Mouse (Mus musculus) hindbrain, embryonic 13.5 days (tissue): ENCODE measurements at regions not wholly inside any gene's neighbourhood (a gene's known extent, or its start where the extent isn't known, plus 50 kb on each side); places are given as distances from the start of the nearest gene placed in this dataset.

ENCODE experiments used
- ATAC-seq: fragments of 200-750 bp; cut with Nextera tagmentation; 2 replicates; pipeline ENCODE4 v1.8.0; 2017; ENCODE audit warnings: moderate TSS enrichment; ENCODE audit not compliant: low FRiP score
- H3K27ac ChIP-seq: fragments of 300-500 bp; sonication (generic); 2 replicates; pipeline ENCODE4 v1.5.1; 2015; ENCODE audit warnings: inconsistent platforms, mild to moderate bottlenecking, moderate library complexity
- H3K27me3 ChIP-seq: fragments of 300-500 bp; sonication (generic); 2 replicates; pipeline ENCODE4 v1.6.1; 2015; ENCODE audit warnings: mild to moderate bottlenecking, inconsistent platforms
- H3K36me3 ChIP-seq: fragments of 300-500 bp; sonication (generic); 2 replicates; pipeline ENCODE4 v1.6.1; 2015; ENCODE audit warnings: mild to moderate bottlenecking, inconsistent platforms
- H3K4me1 ChIP-seq: fragments of 300-500 bp; sonication (generic); replicated peaks from 2 replicates; pipeline ENCODE4 v1.6.1; 2015; ENCODE audit warnings: inconsistent platforms
- H3K4me2 ChIP-seq: fragments of 300-500 bp; sonication (generic); 2 replicates; pipeline ENCODE4 v1.6.1; 2015; ENCODE audit warnings: inconsistent platforms, mild to moderate bottlenecking, moderate library complexity
- H3K4me3 ChIP-seq: fragments of 300-500 bp; sonication (generic); 2 replicates; pipeline ENCODE4 v1.5.1; 2015; ENCODE audit warnings: mild to moderate bottlenecking, inconsistent platforms
- H3K9ac ChIP-seq: fragments of 300-500 bp; sonication (generic); 2 replicates; pipeline ENCODE4 v1.6.1; 2015; ENCODE audit warnings: mild to moderate bottlenecking, inconsistent platforms
- H3K9me3 ChIP-seq: fragments of 300-500 bp; sonication (generic); 2 replicates; pipeline ENCODE4 v1.6.1; 2016; ENCODE audit warnings: inconsistent platforms
- WGBS: fragments of 180-500 bp; shearing (Covaris S2); methylation state at CpG from one replicate; pipeline ENCODE4 v1.1.7; 2015; 5-methylcytosine and 5-hydroxymethylcytosine counted together

DNA sequence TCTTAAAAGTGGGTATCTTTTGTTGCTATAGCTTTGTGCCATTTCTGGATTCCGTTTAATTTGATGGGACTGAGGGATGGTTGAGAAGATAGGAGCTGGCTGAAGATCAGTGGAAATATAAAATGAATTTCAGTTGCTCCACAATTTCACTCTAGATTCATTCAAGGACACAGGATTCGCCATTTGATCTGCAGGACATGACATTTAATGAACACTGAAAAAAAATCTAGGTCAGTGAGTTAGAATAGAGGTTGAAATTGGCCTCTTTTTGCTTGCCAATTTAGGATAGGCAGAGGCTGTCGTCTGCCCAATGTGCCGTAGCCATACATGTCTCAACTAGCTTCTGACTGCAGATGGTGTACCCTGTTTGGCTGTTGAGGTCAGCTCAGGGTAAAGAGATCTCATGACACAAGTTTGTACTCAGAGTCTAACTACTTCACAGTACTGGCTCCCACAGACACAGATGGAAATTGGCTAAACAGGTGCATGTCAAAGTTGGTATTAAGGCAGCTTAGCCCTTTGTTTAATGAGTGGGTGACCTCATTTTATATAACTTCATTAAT lies 449.5 kb upstream of the Tle4 start:
- 84% methylated on average over 4 of the region's 4 CpGs for WGBS
- no peaks in the 10 kb centered on the region for H3K36me3 ChIP-seq
- no peak for ATAC-seq
- no peaks in the 10 kb centered on the region for H3K27me3 ChIP-seq
- no peak overlapping the region for H3K4me2 ChIP-seq
- no peak overlapping the region for H3K27ac ChIP-seq
- no peak overlapping the region for H3K4me3 ChIP-seq
- H3K9ac ChIP-seq, result no peak overlapping the region
- H3K4me1 ChIP-seq, result 0 out of 2 replicates have a peak, but pooled peaks cover under 1% of the 10 kb centered on the region
- H3K9me3 ChIP-seq, result no peaks in the 10 kb centered on the region

DNA sequence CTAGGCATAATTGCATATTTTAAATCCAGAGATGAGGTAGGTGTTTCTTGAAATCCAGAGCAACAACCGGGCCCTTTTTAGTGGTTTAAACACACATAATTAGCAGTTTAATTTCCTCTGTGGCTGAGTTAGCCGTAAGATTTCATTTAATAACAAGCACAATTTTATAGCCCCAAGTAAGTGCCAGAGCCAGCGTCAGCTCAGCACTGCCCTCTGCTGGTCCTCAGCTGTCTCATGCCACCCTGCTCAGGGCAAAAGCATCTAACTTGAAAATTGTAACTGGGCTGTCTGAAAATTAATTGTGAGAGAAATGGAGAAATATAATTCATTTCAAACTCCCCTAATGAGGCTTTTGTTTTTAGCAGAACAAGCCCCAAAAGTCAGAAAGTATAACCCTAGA lies 437.7 kb upstream of the Tle4 start:
- Histone ChIP-seq H3K9me3 (no peaks in the 10 kb centered on the region), H3K9ac (no peak overlapping the region), H3K36me3 (no peaks in the 10 kb centered on the region), H3K4me1 (peaks cover 8% of the 10 kb centered on the region), H3K4me3 (no peak overlapping the region), H3K27me3 (peaks cover 14% of the 10 kb centered on the region; the same call in 1 of the 2 replicates), H3K4me2 (no peak overlapping the region), H3K27ac (no peak overlapping the region)
- WGBS, result 7% methylated on average over 3 of the region's 3 CpGs
- 0 out of 2 replicates have a peak, but pooled peaks have one; percentile 63 for ATAC-seq

DNA sequence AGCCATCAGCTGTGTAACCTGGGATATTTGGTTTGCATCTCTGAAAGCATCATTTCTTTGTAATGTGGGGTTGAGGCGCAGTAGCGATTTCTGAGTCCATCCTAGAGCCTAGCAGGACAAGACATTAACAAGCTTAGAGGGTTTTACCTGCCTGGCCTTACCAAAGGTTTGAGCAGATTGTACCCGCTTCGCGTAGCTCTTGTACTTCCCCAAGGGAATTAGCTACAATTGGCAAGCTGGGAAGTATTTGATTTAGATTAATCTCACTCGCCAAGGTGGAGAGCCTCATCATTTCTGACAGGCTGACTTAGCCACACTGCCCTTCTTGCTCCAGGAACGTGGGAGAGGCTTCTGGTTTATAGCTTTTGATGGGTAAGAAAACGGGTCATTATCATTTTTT lies 436.1 kb upstream of the Tle4 start:
- no peak overlapping the region for H3K9ac ChIP-seq
- no peaks in the 10 kb centered on the region for H3K9me3 ChIP-seq
- no peak for ATAC-seq
- H3K27ac ChIP-seq, result no peak overlapping the region
- no peak overlapping the region for H3K4me3 ChIP-seq
- peaks cover 14% of the 10 kb centered on the region; the same call in 1 of the 2 replicates for H3K27me3 ChIP-seq
- no peak overlapping the region for H3K4me2 ChIP-seq
- H3K4me1 ChIP-seq, result peaks cover 8% of the 10 kb centered on the region
- no peaks in the 10 kb centered on the region for H3K36me3 ChIP-seq
- WGBS, result 45% methylated on average over 8 of the region's 8 CpGs

DNA sequence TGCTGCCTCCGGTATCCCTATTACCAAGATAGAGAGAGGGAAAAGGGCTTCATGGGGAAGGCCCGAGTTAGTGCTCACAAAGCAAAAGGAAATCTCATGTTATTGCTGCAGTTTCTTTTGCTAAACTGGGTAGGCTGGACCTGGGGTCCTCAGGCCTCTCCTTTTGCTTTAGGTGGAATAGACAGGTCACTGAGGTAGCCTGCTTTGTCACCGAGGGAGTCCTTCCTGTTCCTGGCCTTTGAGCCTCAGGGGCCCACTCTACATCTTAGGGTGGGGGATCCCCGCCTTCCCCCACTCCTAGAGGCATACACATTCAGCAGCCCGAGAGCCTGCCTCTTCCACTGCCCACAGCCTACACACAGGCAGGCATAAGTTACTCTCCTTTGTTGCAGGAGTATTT lies 435.5 kb upstream of the Tle4 start:
- no peaks in the 10 kb centered on the region for H3K9me3 ChIP-seq
- 77% methylated on average over 5 of the region's 5 CpGs for WGBS
- peaks cover 14% of the 10 kb centered on the region; the same call in 1 of the 2 replicates for H3K27me3 ChIP-seq
- no peak overlapping the region for H3K4me3 ChIP-seq
- H3K4me2 ChIP-seq, result no peak overlapping the region
- H3K9ac ChIP-seq, result no peak overlapping the region
- no peak for ATAC-seq
- no peak overlapping the region for H3K27ac ChIP-seq
- peaks cover 8% of the 10 kb centered on the region for H3K4me1 ChIP-seq
- no peaks in the 10 kb centered on the region for H3K36me3 ChIP-seq

DNA sequence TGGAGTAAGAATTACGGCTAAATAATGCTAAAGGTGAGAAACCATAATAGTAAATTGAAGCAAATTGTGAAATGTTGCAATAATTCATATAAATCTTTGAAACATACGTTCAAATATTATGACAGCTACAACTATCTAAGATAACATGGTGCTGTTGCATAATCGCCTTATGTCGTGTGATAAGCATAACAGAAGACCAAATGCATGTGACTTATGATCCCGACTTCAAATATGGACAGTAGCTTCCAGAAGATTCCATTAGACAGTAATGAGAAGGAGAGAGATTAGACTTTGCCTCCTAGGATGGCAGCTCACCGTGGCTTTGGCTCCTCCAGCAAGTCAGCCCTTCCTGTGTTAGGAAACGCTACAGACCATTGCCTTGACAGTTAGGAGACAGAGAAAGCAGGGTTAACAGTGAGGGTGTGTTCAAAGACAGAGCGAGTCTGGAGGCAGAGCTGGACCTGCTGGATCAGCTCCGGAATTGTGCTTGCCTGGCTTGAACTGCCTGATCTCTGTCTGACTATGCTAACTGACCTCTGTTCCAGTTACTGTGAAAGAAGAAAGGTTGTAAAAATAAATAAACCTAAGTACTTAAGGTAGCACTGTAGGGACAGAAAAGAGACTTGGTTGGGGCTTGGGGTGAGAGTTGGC lies 434.6 kb upstream of the Tle4 start:
- no peak overlapping the region for H3K27ac ChIP-seq
- ATAC-seq, result no peak
- H3K4me1 ChIP-seq, result peaks cover 8% of the 10 kb centered on the region
- 88% methylated on average over 9 of the region's 9 CpGs for WGBS
- H3K4me3 ChIP-seq, result no peak overlapping the region
- no peak overlapping the region for H3K4me2 ChIP-seq
- no peaks in the 10 kb centered on the region for H3K9me3 ChIP-seq
- no peaks in the 10 kb centered on the region for H3K36me3 ChIP-seq
- peaks cover 8% of the 10 kb centered on the region; the same call in 1 of the 2 replicates for H3K27me3 ChIP-seq
- no peak overlapping the region for H3K9ac ChIP-seq

DNA sequence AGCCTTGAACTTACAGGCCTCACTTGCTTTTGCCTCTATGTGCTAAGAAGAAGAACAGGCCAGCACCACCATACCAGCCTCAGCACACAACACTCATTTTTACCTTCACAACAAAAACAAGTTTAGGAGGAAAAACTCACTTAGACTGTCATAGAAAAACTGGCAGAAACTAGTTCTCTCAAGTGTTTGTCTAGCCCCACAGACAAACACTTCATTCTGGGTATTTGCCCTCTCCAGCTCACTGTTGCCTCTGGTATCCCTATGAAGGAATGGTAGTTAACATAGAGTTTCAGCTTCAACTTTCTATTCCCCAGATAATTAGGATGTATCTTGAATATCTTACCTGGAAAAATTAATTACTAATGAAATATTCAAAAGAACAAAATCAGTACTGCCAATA lies 433.6 kb upstream of the Tle4 start:
- no peak overlapping the region for H3K27ac ChIP-seq
- ATAC-seq, result no peak
- H3K4me3 ChIP-seq, result no peak overlapping the region
- H3K4me2 ChIP-seq, result no peak overlapping the region
- H3K36me3 ChIP-seq, result no peaks in the 10 kb centered on the region
- no peak overlapping the region for H3K9ac ChIP-seq
- H3K27me3 ChIP-seq, result peaks cover 3% of the 10 kb centered on the region; the same call in 1 of the 2 replicates
- peaks cover 8% of the 10 kb centered on the region for H3K4me1 ChIP-seq
- no peaks in the 10 kb centered on the region for H3K9me3 ChIP-seq

DNA sequence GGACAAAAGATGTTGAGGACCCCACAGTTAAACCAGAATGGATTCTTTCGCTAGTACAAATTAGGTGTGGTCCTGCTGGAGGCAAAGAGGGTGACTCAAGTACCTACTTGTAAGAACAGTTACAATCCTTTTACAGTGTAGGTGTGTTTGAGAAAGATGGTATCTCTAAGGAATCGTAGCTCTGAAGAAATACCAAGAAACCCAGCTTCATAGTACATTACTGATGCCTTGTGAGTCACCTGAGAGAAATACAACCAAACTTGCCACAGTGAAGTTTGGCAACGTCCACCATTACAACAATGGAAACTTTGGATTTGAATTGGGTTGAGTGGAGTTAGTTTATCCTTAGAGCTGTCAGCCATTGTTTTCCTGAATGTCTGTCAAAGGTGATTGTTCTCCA lies 405.7 kb upstream of the Tle4 start:
- no peak overlapping the region for H3K9ac ChIP-seq
- 75% methylated on average over 3 of the region's 3 CpGs for WGBS
- H3K27ac ChIP-seq, result no peak overlapping the region
- H3K4me2 ChIP-seq, result no peak overlapping the region
- no peaks in the 10 kb centered on the region for H3K36me3 ChIP-seq
- no peak overlapping the region for H3K4me3 ChIP-seq
- no peaks in the 10 kb centered on the region for H3K9me3 ChIP-seq
- H3K4me1 ChIP-seq, result no peaks in the 10 kb centered on the region
- ATAC-seq, result no peak
- no peaks in the 10 kb centered on the region for H3K27me3 ChIP-seq

DNA sequence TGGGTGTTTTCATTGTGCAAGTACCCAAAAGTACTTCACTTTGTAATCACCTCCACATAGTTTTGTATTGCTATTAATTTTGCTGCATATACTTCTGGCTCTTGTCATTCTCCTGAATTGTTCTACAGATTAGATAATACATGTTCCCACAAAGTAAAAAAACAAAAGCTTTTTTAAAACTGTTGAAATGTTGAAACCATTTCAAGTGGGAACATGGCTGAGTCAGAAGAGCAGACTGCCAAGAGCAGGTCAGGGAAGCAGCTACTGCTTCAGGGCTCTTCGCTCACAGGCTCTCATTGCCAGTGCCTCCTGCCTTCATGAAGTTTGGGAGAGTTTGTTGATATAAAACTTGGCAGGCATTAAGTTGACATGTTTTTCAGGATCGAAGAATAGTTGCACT lies 395.5 kb upstream of the Tle4 start:
- H3K9me3 ChIP-seq, result no peaks in the 10 kb centered on the region
- H3K4me3 ChIP-seq, result no peak overlapping the region
- ATAC-seq, result no peak
- no peaks in the 10 kb centered on the region for H3K36me3 ChIP-seq
- H3K4me1 ChIP-seq, result no peaks in the 10 kb centered on the region
- WGBS, result 92% methylated on average over 2 of the region's 2 CpGs
- no peak overlapping the region for H3K9ac ChIP-seq
- no peak overlapping the region for H3K27ac ChIP-seq
- H3K27me3 ChIP-seq, result no peaks in the 10 kb centered on the region
- H3K4me2 ChIP-seq, result no peak overlapping the region

DNA sequence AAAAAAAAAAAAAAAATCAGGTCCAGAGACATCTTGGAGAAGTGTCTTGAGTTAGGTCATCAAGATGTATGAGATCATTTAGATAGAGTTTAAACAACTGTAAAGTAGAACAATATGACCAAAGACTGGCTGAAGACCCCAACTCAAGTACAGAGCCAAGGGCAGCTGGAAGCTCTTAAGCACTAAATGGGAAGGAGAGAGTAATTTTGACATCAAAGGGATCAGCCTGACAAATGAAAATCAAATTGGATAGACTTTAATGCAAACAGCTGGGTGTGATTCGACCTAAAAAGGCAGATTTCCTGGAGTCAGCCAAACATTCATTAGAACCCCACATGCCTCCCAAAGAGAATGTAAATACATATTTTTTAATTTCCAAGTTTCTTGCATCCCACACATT lies 372.3 kb upstream of the Tle4 start:
- 0 out of 2 replicates have a peak, but pooled peaks cover 5% of the 10 kb centered on the region for H3K4me1 ChIP-seq
- no peak overlapping the region for H3K27ac ChIP-seq
- no peak overlapping the region for H3K4me2 ChIP-seq
- no peaks in the 10 kb centered on the region for H3K27me3 ChIP-seq
- no peaks in the 10 kb centered on the region for H3K9me3 ChIP-seq
- WGBS, result 38% methylated on average over 1 of the region's 1 CpGs
- H3K36me3 ChIP-seq, result no peaks in the 10 kb centered on the region
- H3K9ac ChIP-seq, result no peak overlapping the region
- no peak overlapping the region for H3K4me3 ChIP-seq
- no peak for ATAC-seq

DNA sequence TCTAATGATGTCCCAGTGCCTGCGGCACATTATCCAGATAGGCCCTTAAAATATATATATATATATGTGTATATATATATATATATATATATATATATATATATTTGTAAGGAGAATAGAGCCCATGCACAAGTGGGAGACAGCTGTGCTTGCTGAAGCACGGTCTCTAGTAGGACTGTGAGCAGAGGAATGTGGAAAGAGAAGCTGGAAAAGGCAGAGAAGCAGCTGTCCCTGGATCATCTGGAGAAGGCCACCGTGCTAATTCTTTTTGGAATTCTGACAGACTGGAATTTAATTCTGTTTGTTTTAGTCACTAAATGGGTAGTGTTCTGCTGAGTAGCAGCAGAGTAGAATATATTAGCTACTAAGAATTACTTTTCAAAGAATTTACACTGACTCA lies 370.4 kb upstream of the Tle4 start:
- H3K4me2 ChIP-seq, result no peak overlapping the region
- no peak for ATAC-seq
- H3K4me3 ChIP-seq, result no peak overlapping the region
- WGBS, result 70% methylated on average over 3 of the region's 3 CpGs
- no peaks in the 10 kb centered on the region for H3K9me3 ChIP-seq
- no peaks in the 10 kb centered on the region for H3K36me3 ChIP-seq
- H3K4me1 ChIP-seq, result no peaks in the 10 kb centered on the region
- H3K9ac ChIP-seq, result no peak overlapping the region
- H3K27me3 ChIP-seq, result no peaks in the 10 kb centered on the region
- H3K27ac ChIP-seq, result no peak overlapping the region

DNA sequence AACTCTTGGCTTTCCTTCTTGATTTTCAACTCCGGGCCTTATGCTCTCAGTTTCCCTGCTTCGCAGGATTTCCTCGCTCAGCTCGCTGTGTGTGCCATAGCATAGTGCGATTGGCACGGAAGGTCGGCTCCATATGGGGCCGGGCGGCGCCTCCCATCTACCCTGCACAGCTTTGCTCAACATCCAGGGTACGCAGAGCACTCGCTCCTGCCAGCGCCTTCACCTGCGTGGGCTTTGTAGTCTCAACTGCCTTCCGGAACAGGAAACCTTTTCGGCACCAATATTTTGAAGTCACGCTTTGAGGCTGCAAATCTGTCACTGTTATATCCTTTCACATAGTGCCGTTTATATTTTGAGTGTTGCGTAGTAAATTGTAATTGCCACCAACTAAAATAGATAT lies 359.9 kb upstream of the Tle4 start:
- Histone ChIP-seq H3K9ac (no peak overlapping the region), H3K4me1 (peaks cover 11% of the 10 kb centered on the region), H3K27me3 (0 out of 2 replicates have a peak, but pooled peaks cover 3% of the 10 kb centered on the region), H3K36me3 (no peaks in the 10 kb centered on the region), H3K9me3 (no peaks in the 10 kb centered on the region), H3K4me3 (no peak overlapping the region), H3K4me2 (no peak overlapping the region), H3K27ac (no peak overlapping the region)
- 96% methylated on average over 19 of the region's 19 CpGs for WGBS
- ATAC-seq, result no peak

DNA sequence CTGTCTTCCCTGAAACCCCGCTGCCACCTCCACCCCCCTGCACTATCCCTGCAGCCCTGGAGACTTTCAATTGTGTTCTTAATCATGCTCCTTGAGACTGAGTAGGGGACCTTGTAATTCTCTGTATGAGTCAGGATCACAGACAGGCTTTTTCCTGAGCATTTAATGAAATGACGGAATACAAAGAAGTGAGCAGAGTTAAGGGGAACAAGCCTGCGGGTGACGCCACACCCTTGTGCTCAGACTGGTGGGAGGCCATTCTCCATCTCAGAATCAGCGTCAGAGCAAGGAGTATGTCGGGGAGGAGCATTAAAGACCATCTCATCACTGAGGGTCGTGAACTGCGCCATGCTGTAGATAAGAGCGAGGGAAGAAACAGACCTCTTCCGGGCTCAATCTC lies 359.3 kb upstream of the Tle4 start:
- Histone ChIP-seq H3K27ac (no peak overlapping the region), H3K9ac (no peak overlapping the region), H3K9me3 (no peaks in the 10 kb centered on the region), H3K4me3 (no peak overlapping the region), H3K4me1 (peaks cover 11% of the 10 kb centered on the region), H3K36me3 (no peaks in the 10 kb centered on the region), H3K27me3 (0 out of 2 replicates have a peak, but pooled peaks cover 3% of the 10 kb centered on the region), H3K4me2 (no peak overlapping the region)
- WGBS, result 68% methylated on average over 10 of the region's 10 CpGs
- no peak for ATAC-seq

DNA sequence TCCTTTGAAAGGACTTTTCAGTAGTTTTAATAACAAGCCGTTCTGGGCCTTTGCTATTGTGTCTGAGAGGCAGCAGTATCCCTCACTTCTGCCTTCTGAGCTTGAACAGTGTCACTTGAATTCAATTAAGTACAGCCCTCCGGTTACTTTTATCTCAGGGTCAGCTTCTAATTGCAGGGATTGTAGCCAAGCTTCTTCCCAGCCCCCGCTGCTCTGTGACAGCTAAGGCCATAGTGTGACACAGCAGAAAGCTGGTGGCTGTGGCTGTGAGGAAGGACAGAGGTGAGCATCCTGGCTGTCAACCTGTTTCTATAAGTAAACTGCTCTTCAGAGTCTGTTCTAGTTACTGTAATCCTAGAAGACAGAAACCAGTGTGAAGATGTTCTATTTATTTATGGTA lies 358.5 kb upstream of the Tle4 start:
- H3K4me3 ChIP-seq, result no peak overlapping the region
- no peaks in the 10 kb centered on the region for H3K36me3 ChIP-seq
- WGBS, result 7% methylated on average over 3 of the region's 3 CpGs
- no peak for ATAC-seq
- no peak overlapping the region for H3K27ac ChIP-seq
- no peak overlapping the region for H3K4me2 ChIP-seq
- peaks cover 11% of the 10 kb centered on the region for H3K4me1 ChIP-seq
- H3K27me3 ChIP-seq, result 0 out of 2 replicates have a peak, but pooled peaks cover 3% of the 10 kb centered on the region
- no peaks in the 10 kb centered on the region for H3K9me3 ChIP-seq
- H3K9ac ChIP-seq, result no peak overlapping the region
